Mouse (Mus musculus) embryonic facial prominence, embryonic 15.5 days (tissue): ENCODE measurements around the gene Rplp0. TPM values are rescaled to one million over a fixed set of nuclear protein-coding genes. Genes with fewer than 3 reads are reported as not detected.

Experiments used
- ATAC-seq: fragments of 200-750 bp; cut with Nextera tagmentation; 2 replicates; pipeline ENCODE4 v1.8.0; 2017; ENCODE audit warnings: low read depth, moderate TSS enrichment; ENCODE audit not compliant: insufficient number of reproducible peaks, low FRiP score, low TSS enrichment
- H3K27ac ChIP-seq: fragments of 300-500 bp; sonication (generic); replicated peaks from 2 replicates; pipeline ENCODE4 v1.5.1; 2015; ENCODE audit warnings: mild to moderate bottlenecking, inconsistent platforms
- H3K27me3 ChIP-seq: fragments of 300-500 bp; sonication (generic); 2 replicates; pipeline ENCODE4 v1.6.1; 2015; ENCODE audit warnings: inconsistent platforms
- H3K36me3 ChIP-seq: fragments of 300-500 bp; sonication (generic); 2 replicates; pipeline ENCODE4 v1.6.1; 2015; ENCODE audit warnings: mild to moderate bottlenecking, inconsistent platforms
- H3K4me1 ChIP-seq: fragments of 300-500 bp; sonication (generic); 2 replicates; pipeline ENCODE4 v1.6.1; 2015; ENCODE audit warnings: inconsistent platforms
- H3K4me2 ChIP-seq: fragments of 300-500 bp; sonication (generic); replicated peaks from 2 replicates; pipeline ENCODE4 v1.6.1; 2015; ENCODE audit warnings: mild to moderate bottlenecking, inconsistent platforms
- H3K4me3 ChIP-seq: fragments of 300-500 bp; sonication (generic); replicated peaks from 2 replicates; pipeline ENCODE4 v1.5.1; 2015; ENCODE audit warnings: mild to moderate bottlenecking, inconsistent platforms
- H3K9ac ChIP-seq: fragments of 300-500 bp; sonication (generic); 2 replicates; pipeline ENCODE4 v1.6.1; 2015; ENCODE audit warnings: inconsistent platforms
- H3K9me3 ChIP-seq: fragments of 300-500 bp; sonication (generic); replicated peaks from 2 replicates; pipeline ENCODE4 v1.6.1; 2016; ENCODE audit warnings: inconsistent platforms
- WGBS: fragments of 180-500 bp; shearing (Covaris S2); methylation state at CpG from one replicate; pipeline ENCODE4 v1.1.7; 2015; 5-methylcytosine and 5-hydroxymethylcytosine counted together
- polyA plus RNA-seq: library from polyadenylated mRNA; unstranded; fragments of >200 nt; fragmentation: Nextera tagmentation; extraction: Ambion mirVana; gene quantifications from 2 replicates; pipeline ENCODE4 v1.2.1, GENCODE M21; 2015

The Rplp0 gene
- polyA plus RNA-seq, result 1,780 and 1,815 TPM in 2 replicates

- Histone ChIP-seq H3K9me3 (no peaks in the 10 kb centered on the region), H3K4me1 (peaks cover 36% of the 10 kb centered on the region), H3K27me3 (no peaks in the 10 kb centered on the region), H3K4me3 (peak within 1 kb of the TSS; percentile 82), H3K9ac (peak within 1 kb of the TSS; percentile 94), H3K4me2 (peak within 1 kb of the TSS; percentile 58), H3K36me3 (peaks cover 36% of the 10 kb centered on the region), H3K27ac (peak within 1 kb of the TSS; percentile 91)
- under 1% methylated on average over 78 of the region's 78 CpGs for WGBS
- ATAC-seq, result peak; percentile 97
These were observed at the start of gene Rplp0 for GRCm38 (mm10) chr5:115559237-115560101. Gene Rplp0 (plus strand): TSS chr5:115559467.

- WGBS, result 56% methylated on average over 15 of the region's 15 CpGs
- H3K9ac ChIP-seq, result no peak overlapping the region
- ATAC-seq, result no peak
- H3K4me3 ChIP-seq, result peak overlapping the region; percentile 95
- peaks cover 69% of the 10 kb centered on the region for H3K4me1 ChIP-seq
- H3K9me3 ChIP-seq, result no peaks in the 10 kb centered on the region
- H3K27ac ChIP-seq, result peak overlapping the region; percentile 84
- no peaks in the 10 kb centered on the region for H3K27me3 ChIP-seq
- peak overlapping the region; percentile 69 for H3K4me2 ChIP-seq
- peaks cover 3% of the 10 kb centered on the region; the same call in 1 of the 2 replicates for H3K36me3 ChIP-seq
These were observed 49.2 kb upstream of the Rplp0 start for GRCm38 (mm10) chr5:115509790-115510689.

GRCm38 (mm10) chr5:115512375-115512774 lies 46.9 kb upstream of the Rplp0 start:
- Histone ChIP-seq H3K27ac (no peak overlapping the region), H3K4me1 (peaks cover 76% of the 10 kb centered on the region), H3K4me3 (no peak overlapping the region), H3K4me2 (no peak overlapping the region), H3K27me3 (no peaks in the 10 kb centered on the region), H3K9ac (no peak overlapping the region), H3K36me3 (peaks cover 3% of the 10 kb centered on the region; the same call in 1 of the 2 replicates), H3K9me3 (no peaks in the 10 kb centered on the region)
- 83% methylated on average over 7 of the region's 7 CpGs for WGBS
- no peak for ATAC-seq

- no peak overlapping the region for H3K27ac ChIP-seq
- peaks cover 3% of the 10 kb centered on the region; the same call in 1 of the 2 replicates for H3K36me3 ChIP-seq
- H3K4me1 ChIP-seq, result peaks cover 71% of the 10 kb centered on the region
- no peaks in the 10 kb centered on the region for H3K9me3 ChIP-seq
- WGBS, result 95% methylated on average over 14 of the region's 14 CpGs
- H3K4me3 ChIP-seq, result no peak overlapping the region
- ATAC-seq, result no peak
- H3K9ac ChIP-seq, result no peak overlapping the region
- no peaks in the 10 kb centered on the region for H3K27me3 ChIP-seq
- H3K4me2 ChIP-seq, result no peak overlapping the region
These were observed 46.0 kb upstream of the Rplp0 start for GRCm38 (mm10) chr5:115513246-115513645.

- H3K4me2 ChIP-seq, result no peak overlapping the region
- H3K36me3 ChIP-seq, result peaks cover 3% of the 10 kb centered on the region; the same call in 1 of the 2 replicates
- H3K4me3 ChIP-seq, result no peak overlapping the region
- no peak overlapping the region; the same call in 1 of the 2 replicates for H3K27ac ChIP-seq
- H3K9me3 ChIP-seq, result no peaks in the 10 kb centered on the region
- H3K9ac ChIP-seq, result no peak overlapping the region
- 85% methylated on average over 16 of the region's 16 CpGs for WGBS
- no peak for ATAC-seq
- H3K4me1 ChIP-seq, result peaks cover 66% of the 10 kb centered on the region
- H3K27me3 ChIP-seq, result no peaks in the 10 kb centered on the region
These were observed 45.5 kb upstream of the Rplp0 start for GRCm38 (mm10) chr5:115513721-115514120.

GRCm38 (mm10) chr5:115514346-115514745 lies 44.9 kb upstream of the Rplp0 start:
- no peak for ATAC-seq
- Histone ChIP-seq H3K27me3 (no peaks in the 10 kb centered on the region), H3K9me3 (no peaks in the 10 kb centered on the region), H3K36me3 (peaks cover 3% of the 10 kb centered on the region; the same call in 1 of the 2 replicates), H3K4me1 (peaks cover 60% of the 10 kb centered on the region), H3K9ac (no peak overlapping the region), H3K27ac (peak overlapping the region; percentile 92), H3K4me3 (no peak overlapping the region), H3K4me2 (peak overlapping the region; percentile 39)
- WGBS, result 62% methylated on average over 6 of the region's 6 CpGs

- WGBS, result 17% methylated on average over 20 of the region's 20 CpGs
- peak overlapping the region; percentile 12; the same call in 1 of the 2 replicates for H3K4me3 ChIP-seq
These were observed 44.2 kb upstream of the Rplp0 start for GRCm38 (mm10) chr5:115514896-115515587.

GRCm38 (mm10) chr5:115516081-115516907 lies 43.0 kb upstream of the Rplp0 start:
- Histone ChIP-seq H3K4me3 (no peak overlapping the region), H3K36me3 (peaks cover 3% of the 10 kb centered on the region; the same call in 1 of the 2 replicates), H3K27me3 (no peaks in the 10 kb centered on the region), H3K9ac (no peak overlapping the region), H3K27ac (peak overlapping the region; percentile 92), H3K9me3 (no peaks in the 10 kb centered on the region), H3K4me2 (no peak overlapping the region), H3K4me1 (peaks cover 58% of the 10 kb centered on the region)
- no peak for ATAC-seq
- 84% methylated on average over 32 of the region's 32 CpGs for WGBS

More at GRCm38 (mm10) chr5:115514896-115515587, 44.2 kb upstream of the Rplp0 start:
- peak overlapping the region; percentile 92 for H3K27ac ChIP-seq
- no peaks in the 10 kb centered on the region for H3K9me3 ChIP-seq
- peaks cover 3% of the 10 kb centered on the region; the same call in 1 of the 2 replicates for H3K36me3 ChIP-seq
- peak overlapping the region; percentile 39 for H3K4me2 ChIP-seq
- ATAC-seq, result peak; percentile 85
- H3K27me3 ChIP-seq, result no peaks in the 10 kb centered on the region
- H3K9ac ChIP-seq, result no peak overlapping the region
- peaks cover 54% of the 10 kb centered on the region for H3K4me1 ChIP-seq

GRCm38 (mm10) chr5:115516908-115517307 lies 42.4 kb upstream of the Rplp0 start:
- 88% methylated on average over 7 of the region's 7 CpGs for WGBS
- no peak overlapping the region for H3K4me3 ChIP-seq
- peak overlapping the region; percentile 92; the same call in 1 of the 2 replicates for H3K27ac ChIP-seq
- H3K4me1 ChIP-seq, result peaks cover 60% of the 10 kb centered on the region
- H3K27me3 ChIP-seq, result no peaks in the 10 kb centered on the region
- H3K9ac ChIP-seq, result no peak overlapping the region
- H3K9me3 ChIP-seq, result no peaks in the 10 kb centered on the region
- H3K4me2 ChIP-seq, result no peak overlapping the region
- peaks cover 3% of the 10 kb centered on the region; the same call in 1 of the 2 replicates for H3K36me3 ChIP-seq
- ATAC-seq, result no peak

GRCm38 (mm10) chr5:115517501-115517900 lies 41.8 kb upstream of the Rplp0 start:
- peaks cover 61% of the 10 kb centered on the region for H3K4me1 ChIP-seq
- no peak overlapping the region for H3K9ac ChIP-seq
- no peak overlapping the region for H3K4me2 ChIP-seq
- 0 out of 2 replicates have a peak overlapping the region, but pooled peaks have one; percentile 92 for H3K27ac ChIP-seq
- ATAC-seq, result no peak
- no peak overlapping the region for H3K4me3 ChIP-seq
- H3K36me3 ChIP-seq, result peaks cover 3% of the 10 kb centered on the region; the same call in 1 of the 2 replicates
- 83% methylated on average over 9 of the region's 9 CpGs for WGBS
- no peaks in the 10 kb centered on the region for H3K9me3 ChIP-seq
- no peaks in the 10 kb centered on the region for H3K27me3 ChIP-seq
